Mouse (Mus musculus) skeletal muscle tissue, adult 2 months (tissue): ENCODE measurements around the gene Taar8c.
"Not testable (repeated sequence)": the region's sequence is repeated elsewhere in the genome, so short reads cannot be mapped to it uniquely, and the experiment has no call there.

Experiments
- DNase-seq: peaks from one replicate; pipeline ENCODE4 v3.0.0-alpha.2; 2012; ENCODE audit warnings: low read depth, low spot score

Gene Taar8c

DNA sequence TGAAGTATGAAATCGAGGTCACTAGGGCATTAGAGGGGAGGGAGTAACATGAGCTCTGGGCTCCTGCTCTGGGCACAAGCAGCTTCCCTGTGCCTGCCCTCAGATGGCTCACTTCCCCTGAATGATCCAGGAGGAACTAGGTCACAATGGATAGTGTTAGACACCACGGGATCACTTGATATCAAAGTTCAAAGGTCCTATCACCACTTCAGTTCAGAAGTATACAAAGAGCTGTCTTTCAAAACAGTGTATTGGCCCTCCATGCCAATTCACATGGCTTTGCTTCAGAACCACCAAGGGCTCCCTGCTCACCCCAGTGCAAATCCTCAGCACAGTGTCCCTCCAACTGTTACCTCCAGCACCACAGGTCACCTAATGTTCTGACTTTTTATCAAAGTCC, 27.0 kb downstream of the Taar8c start:
- not testable (repeated sequence) for DNase-seq

DNA sequence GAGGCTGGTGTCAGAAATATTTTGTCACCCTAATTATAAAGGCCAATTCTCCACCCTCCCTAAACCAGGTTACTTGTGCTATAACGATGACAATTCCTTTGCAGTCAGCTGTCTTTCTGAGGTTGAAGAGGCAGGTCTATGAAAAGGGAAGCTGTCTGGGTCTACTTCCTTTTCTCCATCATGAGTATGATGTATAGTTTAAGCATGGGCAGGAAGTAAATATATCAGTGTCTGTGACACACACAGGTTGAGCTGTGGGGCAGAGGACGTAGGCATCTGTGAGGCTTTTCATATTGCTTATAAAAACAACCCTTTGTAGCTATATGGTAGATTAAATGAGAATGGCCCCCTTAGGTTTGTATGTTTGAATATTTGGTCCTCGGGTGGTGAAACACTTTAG, 42.7 kb downstream of the Taar8c start:
- no peak for DNase-seq

DNA sequence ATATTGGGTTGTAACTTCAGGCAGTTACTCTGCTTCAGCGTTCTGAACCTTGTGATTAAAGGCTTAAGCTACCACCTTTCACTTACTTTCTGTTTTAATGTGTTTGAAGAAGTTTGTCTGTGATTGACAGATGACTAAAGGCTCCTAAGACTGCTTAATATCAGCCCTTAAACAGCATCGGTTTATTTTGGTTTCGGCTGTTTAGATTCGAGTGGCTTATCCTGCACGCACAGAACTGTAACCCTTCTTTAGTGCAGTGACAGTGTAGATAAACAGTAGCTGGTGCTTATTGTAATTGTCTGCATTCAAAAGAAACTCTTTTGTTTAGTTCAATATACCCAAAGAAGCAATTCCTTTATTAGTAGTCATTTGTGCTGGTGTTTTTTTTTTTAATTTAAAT, 49.7 kb downstream of the Taar8c start:
- no peak for DNase-seq
